Mouse (Mus musculus): ENCODE data around the gene Miga1. TPM values are rescaled to one million over a fixed set of nuclear protein-coding genes. Genes with fewer than 3 reads are reported as not detected.

Miga1 gene
- polyA plus RNA-seq, 1 experiment from 2014 or later: 11.7 TPM

GRCm38 (mm10) chr3:152309250-152309645 is 31.0 kb downstream of the Miga1 start:
- Histone ChIP-seq H3K36me3 (ENCODE audit: control insufficient read depth, insufficient read depth) (no peaks in the 10 kb centered on the region), H3K9ac (ENCODE audit: low read length) (peak overlapping the region; percentile 61), H3K9me3 (replicated peaks; ENCODE audit: control insufficient read depth, low read length) (no peaks in the 10 kb centered on the region), H3K27me3 (ENCODE audit: control insufficient read depth, insufficient read depth, low read length) (no peaks in the 10 kb centered on the region), H3K4me3 (ENCODE audit: low read length) (no peak overlapping the region), H3K27ac (ENCODE audit: low read length) (peak overlapping the region; percentile 99), H3K4me1 (ENCODE audit: control insufficient read depth, insufficient read depth, low read length) (peaks cover 60% of the 10 kb centered on the region), H3K4me2 (ENCODE audit: low read depth, low read length) (peak overlapping the region; percentile 17; the same call in 1 of the 2 replicates)
- 0 out of 2 replicates have a peak, but pooled peaks have one; percentile 2 for ATAC-seq (replicated peaks; ENCODE audit: extremely low read depth, insufficient read depth, low FRiP score)
- 55% methylated on average over 9 of the region's 9 CpGs for WGBS

- peaks cover 60% of the 10 kb centered on the region for H3K4me1 ChIP-seq (ENCODE audit: control insufficient read depth, insufficient read depth, low read length)
- peak overlapping the region; percentile 99 for H3K27ac ChIP-seq (ENCODE audit: low read length)
- peak overlapping the region; percentile 17; the same call in 1 of the 2 replicates for H3K4me2 ChIP-seq (ENCODE audit: low read depth, low read length)
- 11% methylated on average over 10 of the region's 10 CpGs for WGBS
- no peaks in the 10 kb centered on the region for H3K9me3 ChIP-seq (replicated peaks; ENCODE audit: control insufficient read depth, low read length)
- no peaks in the 10 kb centered on the region for H3K27me3 ChIP-seq (ENCODE audit: control insufficient read depth, insufficient read depth, low read length)
- peak; percentile 69 for ATAC-seq (replicated peaks; ENCODE audit: extremely low read depth, insufficient read depth, low FRiP score)
- H3K36me3 ChIP-seq (ENCODE audit: control insufficient read depth, insufficient read depth): no peaks in the 10 kb centered on the region
- H3K4me3 ChIP-seq (ENCODE audit: low read length): no peak overlapping the region
- H3K9ac ChIP-seq (ENCODE audit: low read length): peak overlapping the region; percentile 61
Observed at GRCm38 (mm10) chr3:152308485-152309249, 31.5 kb downstream of the Miga1 start.

GRCm38 (mm10) chr3:152305971-152306370 is 34.2 kb downstream of the Miga1 start:
- Histone ChIP-seq H3K4me2 (ENCODE audit: low read depth, low read length) (no peak overlapping the region), H3K36me3 (ENCODE audit: control insufficient read depth, insufficient read depth) (peaks cover 7% of the 10 kb centered on the region; the same call in 1 of the 2 replicates), H3K27ac (ENCODE audit: low read length) (peak overlapping the region; percentile 98), H3K4me1 (ENCODE audit: control insufficient read depth, insufficient read depth, low read length) (peaks cover 67% of the 10 kb centered on the region), H3K27me3 (ENCODE audit: control insufficient read depth, insufficient read depth, low read length) (no peaks in the 10 kb centered on the region), H3K9me3 (replicated peaks; ENCODE audit: control insufficient read depth, low read length) (no peaks in the 10 kb centered on the region; the same call in 1 of the 2 replicates), H3K4me3 (ENCODE audit: low read length) (no peak overlapping the region), H3K9ac (ENCODE audit: low read length) (peak overlapping the region; percentile 41)
- ATAC-seq (replicated peaks; ENCODE audit: extremely low read depth, insufficient read depth, low FRiP score): no peak
- 69% methylated on average over 4 of the region's 4 CpGs for WGBS

- H3K9me3 ChIP-seq (replicated peaks; ENCODE audit: control insufficient read depth, low read length): no peaks in the 10 kb centered on the region; the same call in 1 of the 2 replicates
- H3K9ac ChIP-seq (ENCODE audit: low read length): peak overlapping the region; percentile 58
- no peak overlapping the region for H3K4me3 ChIP-seq (ENCODE audit: low read length)
- H3K4me2 ChIP-seq (ENCODE audit: low read depth, low read length): no peak overlapping the region; the same call in 1 of the 2 replicates
- WGBS: 36% methylated on average over 8 of the region's 8 CpGs
- peak overlapping the region; percentile 98 for H3K27ac ChIP-seq (ENCODE audit: low read length)
- H3K4me1 ChIP-seq (ENCODE audit: control insufficient read depth, insufficient read depth, low read length): peaks cover 63% of the 10 kb centered on the region
- H3K27me3 ChIP-seq (ENCODE audit: control insufficient read depth, insufficient read depth, low read length): no peaks in the 10 kb centered on the region
- ATAC-seq (replicated peaks; ENCODE audit: extremely low read depth, insufficient read depth, low FRiP score): 0 out of 2 replicates have a peak, but pooled peaks have one; percentile 9
- H3K36me3 ChIP-seq (ENCODE audit: control insufficient read depth, insufficient read depth): peaks cover 7% of the 10 kb centered on the region; the same call in 1 of the 2 replicates
Observed at GRCm38 (mm10) chr3:152305080-152305479, 35.1 kb downstream of the Miga1 start.

GRCm38 (mm10) chr3:152304093-152304815 is 36.0 kb downstream of the Miga1 start:
- peak; percentile 90 for ATAC-seq (replicated peaks; ENCODE audit: extremely low read depth, insufficient read depth, low FRiP score)
- H3K4me1 ChIP-seq (ENCODE audit: control insufficient read depth, insufficient read depth, low read length): peaks cover 54% of the 10 kb centered on the region
- peak overlapping the region; percentile 58 for H3K9ac ChIP-seq (ENCODE audit: low read length)
- H3K27ac ChIP-seq (ENCODE audit: low read length): peak overlapping the region; percentile 98
- no peaks in the 10 kb centered on the region for H3K27me3 ChIP-seq (ENCODE audit: control insufficient read depth, insufficient read depth, low read length)
- peak overlapping the region; percentile 39; the same call in 1 of the 2 replicates for H3K4me2 ChIP-seq (ENCODE audit: low read depth, low read length)
- H3K4me3 ChIP-seq (ENCODE audit: low read length): no peak overlapping the region
- H3K9me3 ChIP-seq (replicated peaks; ENCODE audit: control insufficient read depth, low read length): no peaks in the 10 kb centered on the region; the same call in 1 of the 2 replicates
- 19% methylated on average over 6 of the region's 6 CpGs for WGBS
- H3K36me3 ChIP-seq (ENCODE audit: control insufficient read depth, insufficient read depth): peaks cover 7% of the 10 kb centered on the region; the same call in 1 of the 2 replicates

GRCm38 (mm10) chr3:152302991-152303390 is 37.2 kb downstream of the Miga1 start:
- Histone ChIP-seq H3K27me3 (ENCODE audit: control insufficient read depth, insufficient read depth, low read length) (no peaks in the 10 kb centered on the region), H3K4me3 (ENCODE audit: low read length) (no peak overlapping the region), H3K9ac (ENCODE audit: low read length) (no peak overlapping the region), H3K4me2 (ENCODE audit: low read depth, low read length) (no peak overlapping the region), H3K9me3 (replicated peaks; ENCODE audit: control insufficient read depth, low read length) (no peaks in the 10 kb centered on the region; the same call in 1 of the 2 replicates), H3K36me3 (ENCODE audit: control insufficient read depth, insufficient read depth) (peaks cover 7% of the 10 kb centered on the region; the same call in 1 of the 2 replicates), H3K4me1 (ENCODE audit: control insufficient read depth, insufficient read depth, low read length) (peaks cover 45% of the 10 kb centered on the region), H3K27ac (ENCODE audit: low read length) (peak overlapping the region; percentile 98)
- no peak for ATAC-seq (replicated peaks; ENCODE audit: extremely low read depth, insufficient read depth, low FRiP score)
- WGBS: 56% methylated on average over 9 of the region's 9 CpGs

GRCm38 (mm10) chr3:152300376-152301337 is 39.5 kb downstream of the Miga1 start:
- Histone ChIP-seq H3K4me2 (ENCODE audit: low read depth, low read length) (no peak overlapping the region), H3K4me3 (ENCODE audit: low read length) (no peak overlapping the region), H3K27ac (ENCODE audit: low read length) (no peak overlapping the region; the same call in 1 of the 2 replicates), H3K9me3 (replicated peaks; ENCODE audit: control insufficient read depth, low read length) (no peaks in the 10 kb centered on the region; the same call in 1 of the 2 replicates), H3K9ac (ENCODE audit: low read length) (no peak overlapping the region), H3K27me3 (ENCODE audit: control insufficient read depth, insufficient read depth, low read length) (no peaks in the 10 kb centered on the region), H3K4me1 (ENCODE audit: control insufficient read depth, insufficient read depth, low read length) (peaks cover 26% of the 10 kb centered on the region), H3K36me3 (ENCODE audit: control insufficient read depth, insufficient read depth) (peaks cover 13% of the 10 kb centered on the region)
- WGBS: 85% methylated on average over 14 of the region's 14 CpGs
- ATAC-seq (replicated peaks; ENCODE audit: extremely low read depth, insufficient read depth, low FRiP score): no peak

- H3K4me1 ChIP-seq (ENCODE audit: control insufficient read depth, insufficient read depth, low read length): peaks cover 11% of the 10 kb centered on the region
- peaks cover 7% of the 10 kb centered on the region for H3K36me3 ChIP-seq (ENCODE audit: control insufficient read depth, insufficient read depth)
- no peaks in the 10 kb centered on the region for H3K9me3 ChIP-seq (replicated peaks; ENCODE audit: control insufficient read depth, low read length)
- no peak for ATAC-seq (replicated peaks; ENCODE audit: extremely low read depth, insufficient read depth, low FRiP score)
- H3K9ac ChIP-seq (ENCODE audit: low read length): no peak overlapping the region
- no peak overlapping the region for H3K4me2 ChIP-seq (ENCODE audit: low read depth, low read length)
- WGBS: 97% methylated on average over 5 of the region's 5 CpGs
- no peak overlapping the region for H3K4me3 ChIP-seq (ENCODE audit: low read length)
- no peaks in the 10 kb centered on the region for H3K27me3 ChIP-seq (ENCODE audit: control insufficient read depth, insufficient read depth, low read length)
- no peak overlapping the region for H3K27ac ChIP-seq (ENCODE audit: low read length)
Observed at GRCm38 (mm10) chr3:152295896-152296295, 44.3 kb downstream of the Miga1 start.

All from heart, embryonic 16.5 days (tissue).